Mouse (Mus musculus) spleen, adult 2 months (tissue): Measurements from ENCODE around the gene Lipc.

ENCODE experiments used
- CTCF ChIP-seq: fragments of 200-500 bp; IDR thresholded peaks from 2 replicates; pipeline ENCODE4 v1.5.1; 2011; ENCODE audit warnings: mild to moderate bottlenecking, inconsistent platforms; ENCODE audit not compliant: insufficient read depth, insufficient read length, insufficient replicate concordance; ENCODE audit errors: extremely low read depth
- POLR2A ChIP-seq: fragments of 200-500 bp; IDR thresholded peaks from 2 replicates; pipeline ENCODE4 v1.6.1; 2011; ENCODE audit warnings: low read depth, low read length, inconsistent platforms

GRCm38 (mm10) chr9:70930641-70931020 is 21.4 kb downstream of the Lipc start:
- TF ChIP-seq POLR2A (no peak), CTCF (no peak)
